9 mouse cellular contexts compared by ENCODE assay signal in genomic region chr9:88439238-88439600, GRCm38 (mm10). TPM values are rescaled to one million over a fixed set of nuclear protein-coding genes. Genes with fewer than 3 reads are reported as not detected.
DNase-seq lines count a peak whose midpoint lies in the region; ATAC-seq and TF ChIP-seq lines count a peak whose summit lies in the region.
"Had no signal": no experiment of that assay in that cellular context is flagged by ENCODE, and none has a peak within 500 bp of the region (broad histone marks: within the 10 kb centered on the region; RNA-seq: fewer than 3 reads in every experiment).

No protein-coding gene starts in this region.

- peak overlapping the region; percentile 95 for H3K4me3 ChIP-seq in liver, adult 2 months (ENCODE audit: insufficient read depth, low read depth, low read length)
- H3K4me3 ChIP-seq in embryonic facial prominence, embryonic 11.5 days (ENCODE audit: low read depth, low read length) = peak overlapping the region; percentile 63
- peak overlapping the region; percentile 79 for H3K4me3 ChIP-seq in intestine, embryonic 14.5 days (ENCODE audit: low read depth, low read length)
- H3K4me3 ChIP-seq in myocyte = peak overlapping the region; percentile 66

- H3K9ac ChIP-seq in liver, adult 2 months (ENCODE audit: low read depth, low read length) = peak overlapping the region; percentile 74
- peak overlapping the region; percentile 72 for H3K9ac ChIP-seq in embryonic facial prominence, embryonic 11.5 days (replicated peaks; ENCODE audit: low read length)
- peak overlapping the region; percentile 79 for H3K9ac ChIP-seq in intestine, embryonic 14.5 days (ENCODE audit: low read length)

- peak overlapping the region; percentile 87 for H3K4me2 ChIP-seq in embryonic facial prominence, embryonic 11.5 days (ENCODE audit: low read depth, low read length)
- peak overlapping the region; percentile 86 for H3K4me2 ChIP-seq in intestine, embryonic 14.5 days (ENCODE audit: low read length)
- H3K4me2 ChIP-seq in myocyte (ENCODE audit: low read depth) = peak overlapping the region; percentile 78

- TF ChIP-seq POLR2A in liver, adult 2 months (IDR thresholded peaks at IDR 0.05; ENCODE audit: extremely low read depth, insufficient read depth, low read length) = no peak
- no peak for TF ChIP-seq POLR2A in myocyte (IDR thresholded peaks at IDR 0.05; ENCODE audit: insufficient read length, low read depth)

- intact Hi-C loops in left cerebral cortex, postnatal 10 days (cut with DNase I) = no loop called here

- peaks cover under 1% of the 10 kb centered on the region; the same call in 1 of the 2 replicates for H3K36me3 ChIP-seq in liver, adult 2 months (ENCODE audit: control insufficient read depth, insufficient read depth, low read length)
- no peaks in the 10 kb centered on the region for H3K36me3 ChIP-seq in embryonic facial prominence, embryonic 11.5 days (replicated peaks; ENCODE audit: control insufficient read depth, insufficient read depth, low read depth, low read length)
- H3K36me3 ChIP-seq in intestine, embryonic 14.5 days (ENCODE audit: control insufficient read depth, insufficient read depth, low read length) = no peaks in the 10 kb centered on the region
- no peaks in the 10 kb centered on the region for H3K36me3 ChIP-seq in myocyte (ENCODE audit: control insufficient read depth, insufficient read depth)

- H3K27me3 ChIP-seq in liver, adult 2 months (ENCODE audit: control insufficient read depth, insufficient read depth, low read length) = no peaks in the 10 kb centered on the region
- no peaks in the 10 kb centered on the region for H3K27me3 ChIP-seq in embryonic facial prominence, embryonic 11.5 days (ENCODE audit: control insufficient read depth, insufficient read depth, low read length)
- H3K27me3 ChIP-seq in intestine, embryonic 14.5 days (replicated peaks; ENCODE audit: control insufficient read depth, insufficient read depth, low read length) = no peaks in the 10 kb centered on the region
- no peaks in the 10 kb centered on the region for H3K27me3 ChIP-seq in myocyte (ENCODE audit: control insufficient read depth, insufficient read depth, insufficient read length)

- no peaks in the 10 kb centered on the region for H3K9me3 ChIP-seq in embryonic facial prominence, embryonic 11.5 days (replicated peaks; ENCODE audit: control insufficient read depth, low read length)
- H3K9me3 ChIP-seq in intestine, embryonic 14.5 days (ENCODE audit: control insufficient read depth, low read length) = no peaks in the 10 kb centered on the region

- peak overlapping the region; percentile 58 for H3ac ChIP-seq in myocyte (ENCODE audit: control insufficient read depth, insufficient read length)

- DNase-seq in liver, adult 2 months (ENCODE audit: extremely low read depth, low read depth, low spot score) = no peak
- no peak for DNase-seq in liver
- no peak for DNase-seq in embryonic facial prominence, embryonic 11.5 days (ENCODE audit: low spot score)
- no peak for DNase-seq in intestine, embryonic 14.5 days (ENCODE audit: low spot score)
- no peak for DNase-seq in spleen, postnatal 14 days (ENCODE audit: low spot score in 2 of 2)
- no peak for DNase-seq in left cerebral cortex, postnatal 10 days (ENCODE audit: extremely low spot score in 1 of 2, low spot score in 2 of 2)
- no peak for DNase-seq in spleen, adult 18-20 months

- no peak for ATAC-seq in embryonic facial prominence, embryonic 11.5 days (replicated peaks; ENCODE audit: insufficient number of reproducible peaks, low FRiP score, low TSS enrichment, low read depth)
- ATAC-seq in intestine, embryonic 14.5 days (replicated peaks; ENCODE audit: low FRiP score, low TSS enrichment, low read depth) = no peak

- H3K79me2 ChIP-seq in liver, adult 2 months (ENCODE audit: control insufficient read depth, insufficient read depth, low read length) = peaks cover 3% of the 10 kb centered on the region; the same call in 1 of the 2 replicates
- H3K79me2 ChIP-seq in myocyte (ENCODE audit: control insufficient read depth, insufficient read depth) = peaks cover 12% of the 10 kb centered on the region

- peaks cover 4% of the 10 kb centered on the region; the same call in 1 of the 2 replicates for H3K4me1 ChIP-seq in liver, adult 2 months (ENCODE audit: control insufficient read depth, insufficient read depth, low read length)
- H3K4me1 ChIP-seq in embryonic facial prominence, embryonic 11.5 days (ENCODE audit: control insufficient read depth, insufficient read depth, low read length) = no peaks in the 10 kb centered on the region
- peaks cover 6% of the 10 kb centered on the region; the same call in 1 of the 2 replicates for H3K4me1 ChIP-seq in intestine, embryonic 14.5 days (replicated peaks; ENCODE audit: control insufficient read depth, insufficient read depth, low read length)

- TF ChIP-seq CTCF in liver, adult 2 months (IDR thresholded peaks at IDR 0.05; ENCODE audit: low read depth, low read length) = no peak

- peak overlapping the region; percentile 32 for H3K27ac ChIP-seq in liver, adult 2 months (replicated peaks; ENCODE audit: insufficient read depth, low read depth, low read length)
- H3K27ac ChIP-seq in embryonic facial prominence, embryonic 11.5 days (replicated peaks; ENCODE audit: low read depth, low read length) = peak overlapping the region; percentile 53; the same call in 1 of the 2 replicates
- peak overlapping the region; percentile 82 for H3K27ac ChIP-seq in intestine, embryonic 14.5 days (ENCODE audit: low read depth)

- WGBS in liver, adult 2 months = under 1% methylated on average over 17 of the region's 17 CpGs
- WGBS in embryonic facial prominence, embryonic 11.5 days = under 1% methylated on average over 17 of the region's 17 CpGs
- under 1% methylated on average over 17 of the region's 17 CpGs for WGBS in intestine, embryonic 14.5 days

TF ChIP-seq in myocyte, 11 proteins besides CTCF, POLR2A, EP300 and RAD21:
- no peak for TF ChIP-seq CEBPB (IDR thresholded peaks at IDR 0.05; ENCODE audit: insufficient read depth, poor library complexity, severe bottlenecking)
- TF ChIP-seq REST (IDR thresholded peaks at IDR 0.05; ENCODE audit: insufficient read depth, insufficient read length) = no peak
- TF ChIP-seq MYOG (IDR thresholded peaks at IDR 0.05; ENCODE audit: control insufficient read depth in 1 of 3, insufficient read depth in 1 of 3, insufficient read length in 2 of 3, low read depth in 2 of 3) = no peak
- peak; percentile 58 for TF ChIP-seq POLR2AphosphoS2 (IDR thresholded peaks at IDR 0.05; ENCODE audit: insufficient read length, low read depth)
- no peak for TF ChIP-seq E2F4 (IDR thresholded peaks at IDR 0.05; ENCODE audit: insufficient read depth)
- TF ChIP-seq TCF3 (IDR thresholded peaks at IDR 0.05; ENCODE audit: insufficient read length, low read depth) = no peak
- TF ChIP-seq MAX (IDR thresholded peaks at IDR 0.05; ENCODE audit: low read depth) = no peak

RNA-seq across cellular contexts. Expression of gene Snx14, which starts 0.5 kb away (rescaled TPM):
- total RNA-seq in liver, adult 2 months (2014; rRNA removed) = 23.2 and 23.6 TPM in 2 replicates
- polyA plus RNA-seq in liver, adult 2 months (2012; rRNA removed) = 9.0 and 9.1 TPM in 2 replicates
- 21.1 and 21.3 TPM in 2 replicates for polyA plus RNA-seq in embryonic facial prominence, embryonic 11.5 days (2014; fragmentation: Nextera tagmentation; extraction: Ambion mirVana)
- polyA plus RNA-seq in intestine, embryonic 14.5 days (2014; fragmentation: Nextera tagmentation; extraction: Ambion mirVana) = 29.7 and 35.1 TPM in 2 replicates
- polyA plus RNA-seq in myocyte (2012; fragmentation: generic; extraction: Trizol) = 9.6 TPM
- 10 to 100 TPM; 49.6 to 51.4 TPM for total RNA-seq in left cerebral cortex, postnatal 10 days (2021)

RNA-seq across cellular contexts. Expression of gene Gm20537, which starts 17.2 kb away (rescaled TPM):
- 0.83 TPM in 1 of 2 replicates, not detected in the other for total RNA-seq in liver, adult 2 months (2014; rRNA removed)
- polyA plus RNA-seq in liver, adult 2 months (2012; rRNA removed) = 0.91 and 1.1 TPM in 2 replicates
- 0.43 TPM in 1 of 2 replicates, not detected in the other for polyA plus RNA-seq in embryonic facial prominence, embryonic 11.5 days (2014; fragmentation: Nextera tagmentation; extraction: Ambion mirVana)
- polyA plus RNA-seq in intestine, embryonic 14.5 days (2014; fragmentation: Nextera tagmentation; extraction: Ambion mirVana) = 0.24 and 0.52 TPM in 2 replicates
- not detected for polyA plus RNA-seq in myocyte (2012; fragmentation: generic; extraction: Trizol)
- 1 to 10 TPM in 1 of 2 experiments, not detected in 1; 2.4 TPM for total RNA-seq in left cerebral cortex, postnatal 10 days (2021)
- total RNA-seq: neutrophil, adult 5-6 weeks had no signal

RNA-seq across cellular contexts. Expression of gene Syncrip, which starts 43.2 kb away (rescaled TPM):
- 21.0 and 21.3 TPM in 2 replicates for total RNA-seq in liver, adult 2 months (2014; rRNA removed)
- 2.1 and 2.3 TPM in 2 replicates for polyA plus RNA-seq in liver, adult 2 months (2012; rRNA removed)
- 150 and 162 TPM in 2 replicates for polyA plus RNA-seq in embryonic facial prominence, embryonic 11.5 days (2014; fragmentation: Nextera tagmentation; extraction: Ambion mirVana)
- polyA plus RNA-seq in intestine, embryonic 14.5 days (2014; fragmentation: Nextera tagmentation; extraction: Ambion mirVana) = 104 and 106 TPM in 2 replicates
- polyA plus RNA-seq in myocyte (2012; fragmentation: generic; extraction: Trizol) = 41.8 TPM
- 10 to 100 TPM; 85.5 to 93.1 TPM for total RNA-seq in left cerebral cortex, postnatal 10 days (2021)

Comparison
In these comparisons a context has a peak if more than half of its experiments do, and no peak if none do; other contexts are left out.
1. H3K27ac ChIP-seq: peak in every context shown above with its lines; median percentile 82 in intestine, embryonic 14.5 days; 53 in embryonic facial prominence, embryonic 11.5 days; 32 in liver, adult 2 months.
2. RNA of gene Syncrip, which starts 43.2 kb away (polyA plus RNA-seq): 150 to 162 TPM in embryonic facial prominence, embryonic 11.5 days, 104 to 106 TPM in intestine, embryonic 14.5 days and 41.8 TPM in myocyte (single experiment); 2.1 to 2.3 TPM in liver, adult 2 months; every median in the first group is over 10 times any median in the second.
3. Peak in every context shown above with its lines, with median percentiles within 50 percentile points of each other: H3K4me3 ChIP-seq, H3K9ac ChIP-seq and H3K4me2 ChIP-seq.